Mouse (Mus musculus): Measurements from ENCODE around the gene Bmp6. TPM values are rescaled to one million over a fixed set of nuclear protein-coding genes. Genes with fewer than 3 reads are reported as not detected.
A peak's percentile ranks its signal among the peaks of the same experiment; 100 is the strongest.

The Bmp6 gene
- polyA plus RNA-seq, 1 experiment from 2014 or later: 1.0 TPM

DNA sequence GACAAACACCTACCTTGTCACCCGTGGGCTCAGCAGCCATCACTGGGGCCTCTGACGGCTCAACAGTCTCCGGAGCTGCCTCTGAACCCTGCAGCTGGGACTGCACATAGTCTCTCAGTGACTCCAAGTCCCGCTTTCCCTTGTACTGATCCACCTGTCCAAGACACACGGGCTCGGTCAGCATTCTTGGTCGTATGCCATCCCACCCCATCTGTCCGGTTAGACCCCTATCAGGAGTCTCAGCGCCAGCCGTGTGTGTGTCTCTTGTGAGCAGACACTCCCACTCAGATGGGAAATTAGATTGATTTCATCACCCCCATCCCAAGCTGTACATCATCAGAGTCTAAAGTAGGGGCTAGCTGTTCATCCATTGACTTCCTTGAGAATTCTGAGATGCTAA lies 162.0 kb downstream of the Bmp6 start:
- Histone ChIP-seq H3K27me3 (ENCODE audit: control insufficient read depth, insufficient read depth, low read length) (no peaks in the 10 kb centered on the region), H3K9me3 (replicated peaks; ENCODE audit: control insufficient read depth, low read length) (no peaks in the 10 kb centered on the region), H3K4me3 (replicated peaks; ENCODE audit: low read length) (no peak overlapping the region), H3K9ac (ENCODE audit: low read length) (no peak overlapping the region), H3K27ac (ENCODE audit: low read length) (no peak overlapping the region), H3K36me3 (ENCODE audit: control insufficient read depth, insufficient read depth, low read length) (peaks cover 22% of the 10 kb centered on the region; the same call in 1 of the 2 replicates), H3K4me2 (ENCODE audit: low read depth, low read length) (no peak overlapping the region), H3K4me1 (ENCODE audit: control insufficient read depth, insufficient read depth, low read length) (no peaks in the 10 kb centered on the region)
- no peak for ATAC-seq (ENCODE audit: insufficient read depth, low FRiP score)
- WGBS: 93% methylated on average over 10 of the region's 10 CpGs

DNA sequence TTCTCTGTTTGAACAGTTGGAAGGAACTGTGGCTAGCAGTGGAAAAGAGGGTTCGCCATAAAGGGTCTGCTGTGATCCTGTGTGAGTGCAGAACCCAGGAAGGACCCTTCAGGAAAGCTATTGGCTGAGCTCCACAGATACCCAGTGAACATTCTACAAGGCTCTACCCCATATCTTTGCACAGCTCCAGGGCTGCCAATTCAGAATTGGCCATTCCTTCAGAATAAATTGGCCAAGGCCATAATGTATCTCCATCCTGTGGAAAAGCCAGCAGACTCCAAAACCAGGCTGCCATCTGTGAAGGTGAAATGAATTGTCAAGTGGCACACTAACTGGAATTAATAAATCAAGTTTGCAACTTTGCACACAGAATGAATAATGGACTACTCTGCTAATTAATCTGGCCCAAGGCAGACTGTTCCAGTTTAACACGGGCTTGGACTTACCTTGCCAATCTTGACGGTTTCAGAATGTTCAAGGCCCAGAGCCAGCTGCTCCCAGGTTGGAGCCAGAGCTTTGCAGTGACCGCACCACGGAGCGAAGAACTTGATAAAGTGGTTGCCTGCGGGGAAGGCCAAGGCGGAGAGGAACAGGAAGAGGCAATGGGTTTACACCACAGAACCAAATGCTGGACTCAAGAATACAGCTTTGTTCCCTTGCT lies 164.9 kb downstream of the Bmp6 start:
- H3K27ac ChIP-seq (ENCODE audit: low read length): no peak overlapping the region
- H3K36me3 ChIP-seq (ENCODE audit: control insufficient read depth, insufficient read depth, low read length): peaks cover 28% of the 10 kb centered on the region
- no peaks in the 10 kb centered on the region for H3K4me1 ChIP-seq (ENCODE audit: control insufficient read depth, insufficient read depth, low read length)
- no peak overlapping the region for H3K4me3 ChIP-seq (replicated peaks; ENCODE audit: low read length)
- H3K9me3 ChIP-seq (replicated peaks; ENCODE audit: control insufficient read depth, low read length): no peaks in the 10 kb centered on the region
- no peaks in the 10 kb centered on the region for H3K27me3 ChIP-seq (ENCODE audit: control insufficient read depth, insufficient read depth, low read length)
- WGBS: 86% methylated on average over 8 of the region's 8 CpGs
- no peak overlapping the region for H3K4me2 ChIP-seq (ENCODE audit: low read depth, low read length)
- ATAC-seq (ENCODE audit: insufficient read depth, low FRiP score): no peak
- H3K9ac ChIP-seq (ENCODE audit: low read length): no peak overlapping the region

DNA sequence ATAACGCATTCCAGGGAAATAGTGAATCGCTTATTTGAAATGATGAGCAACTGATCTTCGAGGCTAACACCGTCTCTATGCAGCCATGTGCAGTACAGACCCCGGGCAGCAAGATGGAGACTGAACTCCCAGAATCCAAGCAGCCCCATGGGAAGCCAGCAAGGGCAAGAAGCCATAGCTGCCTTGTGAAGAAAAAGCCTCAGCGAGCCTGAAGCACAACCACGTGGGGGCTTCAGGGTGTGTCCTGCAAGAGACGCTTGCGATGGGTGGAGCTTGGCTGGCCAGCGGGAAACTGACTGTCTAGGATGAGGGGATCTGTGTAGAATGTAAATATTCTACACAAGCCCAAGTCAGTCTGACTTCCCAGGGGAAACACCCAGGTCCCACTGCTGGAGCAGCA lies 167.1 kb downstream of the Bmp6 start:
- Histone ChIP-seq H3K4me3 (replicated peaks; ENCODE audit: low read length) (no peak overlapping the region), H3K27me3 (ENCODE audit: control insufficient read depth, insufficient read depth, low read length) (no peaks in the 10 kb centered on the region), H3K4me1 (ENCODE audit: control insufficient read depth, insufficient read depth, low read length) (peaks cover 5% of the 10 kb centered on the region; the same call in 1 of the 2 replicates), H3K36me3 (ENCODE audit: control insufficient read depth, insufficient read depth, low read length) (peaks cover 28% of the 10 kb centered on the region), H3K27ac (ENCODE audit: low read length) (no peak overlapping the region), H3K9me3 (replicated peaks; ENCODE audit: control insufficient read depth, low read length) (no peaks in the 10 kb centered on the region), H3K4me2 (ENCODE audit: low read depth, low read length) (no peak overlapping the region), H3K9ac (ENCODE audit: low read length) (no peak overlapping the region)
- ATAC-seq (ENCODE audit: insufficient read depth, low FRiP score): peak; percentile 65; the same call in 1 of the 2 replicates
- WGBS: 72% methylated on average over 10 of the region's 10 CpGs

DNA sequence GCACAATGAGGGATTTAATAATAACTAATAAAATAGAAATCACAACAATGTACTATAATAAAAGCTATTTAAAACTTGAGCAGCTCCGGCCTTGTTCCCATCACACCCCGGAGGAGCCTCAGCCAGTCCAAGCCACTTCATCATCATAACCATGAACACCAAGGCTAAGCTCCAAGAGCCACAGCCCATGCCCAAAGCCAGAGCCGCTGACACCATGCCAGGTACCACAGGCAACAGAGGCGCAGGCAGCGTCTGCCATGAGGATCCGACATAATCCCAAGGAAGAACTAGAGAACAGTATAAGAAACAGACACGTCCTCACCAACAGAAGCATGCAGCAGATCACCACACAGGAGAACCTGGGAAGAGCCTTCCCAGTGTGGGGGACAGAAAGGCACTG lies 169.0 kb downstream of the Bmp6 start:
- Histone ChIP-seq H3K27ac (ENCODE audit: low read length) (no peak overlapping the region), H3K27me3 (ENCODE audit: control insufficient read depth, insufficient read depth, low read length) (no peaks in the 10 kb centered on the region), H3K9me3 (replicated peaks; ENCODE audit: control insufficient read depth, low read length) (no peaks in the 10 kb centered on the region), H3K4me2 (ENCODE audit: low read depth, low read length) (no peak overlapping the region), H3K36me3 (ENCODE audit: control insufficient read depth, insufficient read depth, low read length) (peaks cover 39% of the 10 kb centered on the region), H3K4me3 (replicated peaks; ENCODE audit: low read length) (no peak overlapping the region), H3K4me1 (ENCODE audit: control insufficient read depth, insufficient read depth, low read length) (peaks cover 5% of the 10 kb centered on the region; the same call in 1 of the 2 replicates), H3K9ac (ENCODE audit: low read length) (no peak overlapping the region)
- 91% methylated on average over 7 of the region's 7 CpGs for whole genome bisulfite sequencing
- no peak for ATAC-seq (ENCODE audit: insufficient read depth, low FRiP score)

DNA sequence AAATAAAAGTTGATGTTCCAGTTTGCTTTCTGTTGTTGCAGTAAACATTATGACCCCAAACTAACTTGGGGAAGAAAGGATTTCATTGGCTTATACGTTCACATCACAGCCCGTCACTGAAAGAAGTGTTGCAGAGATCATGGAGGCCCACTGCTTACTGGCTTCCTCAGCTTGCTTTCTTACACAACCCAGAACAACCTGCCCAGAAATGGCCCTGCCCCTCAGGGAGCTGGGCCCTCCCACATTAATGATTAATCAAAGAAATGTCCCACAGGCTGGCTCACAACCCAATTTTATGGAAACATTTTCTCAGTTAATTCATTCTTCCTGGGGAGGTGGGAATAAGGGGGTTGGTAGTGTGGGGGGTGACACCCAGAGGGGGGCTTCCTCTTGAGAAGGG lies 170.5 kb downstream of the Bmp6 start:
- Histone ChIP-seq H3K4me1 (ENCODE audit: control insufficient read depth, insufficient read depth, low read length) (peaks cover 5% of the 10 kb centered on the region; the same call in 1 of the 2 replicates), H3K27me3 (ENCODE audit: control insufficient read depth, insufficient read depth, low read length) (no peaks in the 10 kb centered on the region), H3K27ac (ENCODE audit: low read length) (no peak overlapping the region), H3K36me3 (ENCODE audit: control insufficient read depth, insufficient read depth, low read length) (peaks cover 40% of the 10 kb centered on the region), H3K9ac (ENCODE audit: low read length) (no peak overlapping the region), H3K9me3 (replicated peaks; ENCODE audit: control insufficient read depth, low read length) (no peaks in the 10 kb centered on the region), H3K4me3 (replicated peaks; ENCODE audit: low read length) (no peak overlapping the region), H3K4me2 (ENCODE audit: low read depth, low read length) (no peak overlapping the region)
- no peak for ATAC-seq (ENCODE audit: insufficient read depth, low FRiP score)
- WGBS: 77% methylated on average over 2 of the region's 2 CpGs

DNA sequence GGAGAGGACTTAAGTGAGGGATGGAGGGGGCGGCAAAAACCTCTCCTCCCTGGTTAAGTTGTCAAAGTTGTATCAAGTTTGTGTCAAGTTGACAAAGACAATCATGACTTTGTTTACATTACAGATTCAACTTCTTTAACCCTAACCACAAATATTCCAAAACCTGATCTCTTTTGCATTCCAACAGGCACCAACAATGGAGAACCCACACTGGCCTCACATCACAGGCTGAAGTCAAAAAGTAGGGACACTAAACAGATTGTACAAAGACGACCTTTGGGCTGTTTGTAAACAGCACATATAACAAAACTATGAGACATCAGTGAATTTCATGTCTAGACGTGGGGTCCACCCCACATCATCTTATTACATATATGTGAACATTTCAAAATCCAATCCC lies 170.9 kb downstream of the Bmp6 start:
- no peak overlapping the region for H3K4me3 ChIP-seq (replicated peaks; ENCODE audit: low read length)
- no peaks in the 10 kb centered on the region for H3K9me3 ChIP-seq (replicated peaks; ENCODE audit: control insufficient read depth, low read length)
- H3K27ac ChIP-seq (ENCODE audit: low read length): no peak overlapping the region
- no peak overlapping the region for H3K9ac ChIP-seq (ENCODE audit: low read length)
- peaks cover 40% of the 10 kb centered on the region for H3K36me3 ChIP-seq (ENCODE audit: control insufficient read depth, insufficient read depth, low read length)
- peaks cover 5% of the 10 kb centered on the region; the same call in 1 of the 2 replicates for H3K4me1 ChIP-seq (ENCODE audit: control insufficient read depth, insufficient read depth, low read length)
- ATAC-seq (ENCODE audit: insufficient read depth, low FRiP score): no peak
- no peaks in the 10 kb centered on the region for H3K27me3 ChIP-seq (ENCODE audit: control insufficient read depth, insufficient read depth, low read length)
- 53% methylated on average over 3 of the region's 3 CpGs for WGBS
- H3K4me2 ChIP-seq (ENCODE audit: low read depth, low read length): no peak overlapping the region

DNA sequence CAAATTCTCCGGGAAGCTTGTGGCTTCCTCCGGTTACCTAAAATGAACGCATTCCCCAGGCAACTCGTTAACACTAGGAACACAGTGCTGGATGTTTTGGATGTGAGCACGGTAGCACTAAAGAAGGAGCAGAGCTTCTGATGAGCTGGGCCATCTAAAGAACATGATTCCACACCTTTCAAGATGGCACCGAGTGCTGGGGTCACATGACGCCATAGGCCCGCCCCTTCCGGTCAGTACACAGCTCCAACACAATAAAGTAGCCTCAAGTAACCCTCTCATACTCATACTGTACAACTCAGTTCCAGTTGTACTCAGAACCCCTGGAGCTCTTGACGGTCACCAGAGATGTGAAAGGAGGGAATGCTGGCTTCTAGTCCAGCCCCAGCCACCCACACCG lies 171.7 kb downstream of the Bmp6 start:
- ATAC-seq (ENCODE audit: insufficient read depth, low FRiP score): no peak
- peaks cover 8% of the 10 kb centered on the region for H3K4me1 ChIP-seq (ENCODE audit: control insufficient read depth, insufficient read depth, low read length)

DNA sequence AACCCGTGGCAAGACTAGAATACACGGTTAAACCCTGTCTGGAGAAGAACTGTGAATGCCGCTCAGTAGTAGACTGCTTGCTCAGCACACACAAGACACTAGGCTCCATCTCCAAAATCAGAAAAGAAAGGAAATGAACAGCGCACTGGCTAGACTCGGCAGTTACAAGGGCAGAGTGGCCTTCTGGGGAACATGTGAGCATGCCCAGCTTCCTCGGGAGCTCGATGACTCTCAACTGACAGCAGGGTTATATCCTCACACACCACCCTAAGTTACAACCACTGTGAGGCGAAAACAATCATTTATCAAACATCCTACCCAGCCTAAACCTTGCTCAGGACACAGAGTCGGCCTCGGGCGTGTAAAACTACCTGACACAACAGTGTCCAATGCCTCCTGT lies 175.4 kb downstream of the Bmp6 start:
- Histone ChIP-seq H3K27ac (ENCODE audit: low read length) (no peak overlapping the region), H3K4me3 (replicated peaks; ENCODE audit: low read length) (no peak overlapping the region), H3K9ac (ENCODE audit: low read length) (0 out of 2 replicates have a peak overlapping the region, but pooled peaks have one; percentile 1), H3K4me1 (ENCODE audit: control insufficient read depth, insufficient read depth, low read length) (peaks cover 16% of the 10 kb centered on the region), H3K36me3 (ENCODE audit: control insufficient read depth, insufficient read depth, low read length) (peaks cover 25% of the 10 kb centered on the region), H3K9me3 (replicated peaks; ENCODE audit: control insufficient read depth, low read length) (no peaks in the 10 kb centered on the region), H3K27me3 (ENCODE audit: control insufficient read depth, insufficient read depth, low read length) (no peaks in the 10 kb centered on the region), H3K4me2 (ENCODE audit: low read depth, low read length) (no peak overlapping the region)
- 90% methylated on average over 11 of the region's 11 CpGs for WGBS
- no peak for ATAC-seq (ENCODE audit: insufficient read depth, low FRiP score)

More for the DNA sequence above, 171.7 kb downstream of the Bmp6 start:
- H3K36me3 ChIP-seq (ENCODE audit: control insufficient read depth, insufficient read depth, low read length): peaks cover 40% of the 10 kb centered on the region
- no peaks in the 10 kb centered on the region for H3K9me3 ChIP-seq (replicated peaks; ENCODE audit: control insufficient read depth, low read length)
- H3K4me2 ChIP-seq (ENCODE audit: low read depth, low read length): no peak overlapping the region
- no peak overlapping the region for H3K9ac ChIP-seq (ENCODE audit: low read length)
- 82% methylated on average over 11 of the region's 11 CpGs for WGBS
- no peaks in the 10 kb centered on the region for H3K27me3 ChIP-seq (ENCODE audit: control insufficient read depth, insufficient read depth, low read length)
- no peak overlapping the region for H3K4me3 ChIP-seq (replicated peaks; ENCODE audit: low read length)
- H3K27ac ChIP-seq (ENCODE audit: low read length): no peak overlapping the region

DNA sequence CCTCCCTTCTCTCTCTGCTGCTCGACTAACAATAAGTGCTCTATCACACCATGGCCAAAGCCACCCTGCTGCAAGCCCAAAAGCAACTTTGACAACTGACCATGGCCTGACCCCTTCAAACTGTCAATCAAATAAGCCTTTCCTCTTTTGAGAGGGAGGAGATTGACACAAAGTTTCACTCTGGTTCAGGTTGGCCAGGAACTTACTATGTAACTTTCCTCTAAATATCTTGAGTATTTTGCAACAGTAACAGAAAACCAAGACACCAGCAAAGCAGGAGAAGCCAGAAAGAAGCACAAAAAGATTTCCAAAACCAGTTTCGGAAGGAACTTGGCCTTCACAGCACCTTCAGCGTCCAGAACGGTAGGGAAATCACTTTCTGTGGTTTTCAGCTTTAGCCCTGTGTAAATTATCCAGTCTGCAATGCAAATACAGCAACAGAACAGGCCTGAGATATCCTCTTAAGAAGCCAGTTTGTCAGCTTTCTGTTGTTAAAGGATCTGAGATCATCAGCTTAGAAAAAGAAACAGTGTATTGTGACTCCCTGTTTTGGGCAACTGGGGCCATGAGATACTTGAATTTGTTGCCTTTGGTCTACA lies 177.2 kb downstream of the Bmp6 start:
- H3K9ac ChIP-seq (ENCODE audit: low read length): no peak overlapping the region
- H3K27me3 ChIP-seq (ENCODE audit: control insufficient read depth, insufficient read depth, low read length): no peaks in the 10 kb centered on the region
- H3K4me2 ChIP-seq (ENCODE audit: low read depth, low read length): no peak overlapping the region
- H3K36me3 ChIP-seq (ENCODE audit: control insufficient read depth, insufficient read depth, low read length): peaks cover 18% of the 10 kb centered on the region; the same call in 1 of the 2 replicates
- H3K4me1 ChIP-seq (ENCODE audit: control insufficient read depth, insufficient read depth, low read length): peaks cover 27% of the 10 kb centered on the region
- peak overlapping the region; percentile 80 for H3K27ac ChIP-seq (ENCODE audit: low read length)
- WGBS: 64% methylated on average over 4 of the region's 4 CpGs
- no peaks in the 10 kb centered on the region for H3K9me3 ChIP-seq (replicated peaks; ENCODE audit: control insufficient read depth, low read length)
- no peak for ATAC-seq (ENCODE audit: insufficient read depth, low FRiP score)
- no peak overlapping the region for H3K4me3 ChIP-seq (replicated peaks; ENCODE audit: low read length)
